Mouse (Mus musculus) mesoderm, embryonic 11.5 days (tissue): ENCODE measurements at regions not wholly inside any gene's neighbourhood (a gene's known extent, or its start where the extent isn't known, plus 50 kb on each side); places are given as distances from the start of the nearest gene placed in this dataset.
"Not testable (repeated sequence)": the region's sequence is repeated elsewhere in the genome, so short reads cannot be mapped to it uniquely, and the experiment has no call there.

Experiments
- DNase-seq: peaks from one replicate; pipeline ENCODE4 v3.0.0-alpha.2; 2012; ENCODE audit warnings: low read depth, low spot score

GRCm38 (mm10) chr9:11441241-11441997 is 536.8 kb upstream of the Cntn5 start:
- peak; percentile 6 for DNase-seq

- no peak for DNase-seq
Observed at GRCm38 (mm10) chr9:11436443-11437167, 532.0 kb upstream of the Cntn5 start.

- DNase-seq, result no peak
Observed at GRCm38 (mm10) chr9:11436014-11436413, 531.4 kb upstream of the Cntn5 start.

DNA sequence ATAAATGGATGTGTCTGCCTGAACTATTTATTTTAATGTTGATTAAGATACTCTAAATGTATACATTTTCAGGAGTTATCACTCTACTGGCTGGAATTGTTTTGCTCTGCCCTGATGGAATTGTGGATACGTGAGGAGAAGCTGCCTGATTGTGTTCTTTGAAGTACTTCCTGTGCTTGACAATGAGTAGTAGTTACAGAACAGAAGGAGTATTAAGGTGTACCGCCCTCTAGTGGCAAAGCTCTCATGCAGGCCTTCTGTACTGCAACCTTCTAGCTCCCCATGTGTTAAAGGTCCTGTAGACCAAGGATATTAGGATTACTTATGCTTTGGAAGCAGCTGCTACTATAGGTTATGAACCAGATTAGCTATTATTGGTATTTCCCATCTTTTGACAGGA is 530.4 kb upstream of the Cntn5 start:
- DNase-seq, result peak; percentile 37

- no peak for DNase-seq
Observed at GRCm38 (mm10) chr9:11426473-11426872, 521.9 kb upstream of the Cntn5 start.

DNA sequence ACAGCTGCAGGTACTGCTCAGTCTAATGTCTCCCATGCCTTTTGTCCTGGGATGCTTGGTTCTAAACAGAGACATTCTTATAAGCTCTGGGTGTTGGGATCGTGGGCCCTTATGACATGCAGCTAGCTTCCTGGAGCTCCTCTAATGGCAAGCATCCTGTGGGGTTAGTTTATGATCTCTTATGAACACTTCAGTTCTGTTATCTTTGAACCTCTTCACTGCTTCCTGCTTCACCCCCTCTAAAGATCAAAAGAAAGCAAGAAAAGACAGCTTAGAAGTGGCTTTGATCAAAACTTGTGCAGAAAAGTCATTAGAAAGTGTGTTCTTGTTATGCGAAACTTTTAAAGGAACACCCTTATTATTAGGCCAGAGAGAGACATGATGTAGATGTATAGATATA is 492.3 kb upstream of the Cntn5 start:
- no peak for DNase-seq

GRCm38 (mm10) chr9:11381648-11382075 is 477.1 kb upstream of the Cntn5 start:
- DNase-seq, result no peak

DNA sequence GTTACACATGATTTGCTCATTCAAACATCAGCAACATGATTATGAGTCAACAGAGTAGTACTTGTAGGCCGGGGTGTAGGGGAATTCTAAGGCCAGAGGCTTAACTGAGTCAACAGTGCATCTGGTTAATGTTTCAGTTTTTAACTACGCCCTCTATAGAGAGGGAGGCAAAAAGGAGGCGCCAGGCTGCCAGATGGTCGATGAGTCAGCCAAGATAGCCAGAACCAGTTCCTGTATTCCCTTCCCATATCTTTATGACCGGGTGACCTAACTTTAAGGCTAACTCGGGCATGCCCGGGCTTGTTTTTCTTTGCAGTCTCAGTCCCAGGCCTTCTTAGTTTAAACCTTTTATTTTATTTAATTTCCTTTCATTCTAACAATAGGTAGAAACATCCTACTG is 476.0 kb upstream of the Cntn5 start:
- no peak for DNase-seq

GRCm38 (mm10) chr9:11378046-11378445 is 473.5 kb upstream of the Cntn5 start:
- no peak for DNase-seq

- DNase-seq, result no peak
Observed at GRCm38 (mm10) chr9:11377586-11377985, 473.0 kb upstream of the Cntn5 start.

GRCm38 (mm10) chr9:11373294-11373903 is 468.8 kb upstream of the Cntn5 start:
- DNase-seq, result no peak

- peak; percentile 0 for DNase-seq
Observed at GRCm38 (mm10) chr9:11368056-11368455, 463.5 kb upstream of the Cntn5 start.

DNA sequence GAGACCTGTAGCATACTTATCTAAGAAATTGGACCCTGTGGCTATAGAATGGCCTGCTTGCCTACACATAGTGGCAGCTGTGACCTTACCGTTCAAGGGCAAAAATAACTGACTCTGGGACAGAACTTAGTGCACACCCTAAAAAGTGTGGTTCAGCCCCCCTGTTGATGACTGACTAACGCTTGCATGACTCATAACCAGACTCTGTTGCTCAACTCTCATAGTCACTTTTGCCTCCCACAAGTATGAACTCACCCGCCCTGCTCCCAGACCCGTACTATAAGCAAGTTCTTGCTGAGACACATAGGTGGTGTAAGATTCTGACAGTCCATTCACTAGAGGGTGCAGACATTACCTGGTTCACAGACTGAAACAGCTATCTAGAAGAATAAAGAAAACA is 424.3 kb upstream of the Cntn5 start:
- DNase-seq, result no peak

- no peak for DNase-seq
Observed at GRCm38 (mm10) chr9:11317221-11317620, 412.6 kb upstream of the Cntn5 start.

DNA sequence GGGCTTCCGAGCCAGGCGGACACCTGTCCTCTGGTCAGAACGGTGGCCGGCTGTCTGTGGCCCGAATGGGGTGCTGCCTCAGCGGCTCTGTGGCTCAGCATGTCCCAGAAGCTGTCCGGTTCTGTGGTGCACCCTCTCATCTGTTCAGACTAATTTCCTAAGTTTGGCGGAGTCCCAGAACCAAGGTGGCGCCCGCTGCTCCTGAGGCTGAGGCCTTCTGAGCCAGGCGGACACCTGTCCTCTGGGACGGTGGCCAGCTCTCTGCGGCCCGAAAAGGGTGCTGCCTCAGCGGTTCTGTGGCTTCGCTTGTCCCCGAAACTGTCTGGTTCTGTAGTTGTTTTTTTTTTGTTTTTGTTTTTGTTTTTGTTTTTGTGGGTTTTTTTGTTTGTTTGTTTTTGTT is 392.5 kb upstream of the Cntn5 start:
- not testable (repeated sequence) for DNase-seq

- DNase-seq, result no peak
Observed at GRCm38 (mm10) chr9:11285135-11285534, 380.6 kb upstream of the Cntn5 start.

- DNase-seq, result no peak
Observed at GRCm38 (mm10) chr9:11284549-11284948, 380.0 kb upstream of the Cntn5 start.

- no peak for DNase-seq
Observed at GRCm38 (mm10) chr9:11279409-11280127, 375.0 kb upstream of the Cntn5 start.

DNA sequence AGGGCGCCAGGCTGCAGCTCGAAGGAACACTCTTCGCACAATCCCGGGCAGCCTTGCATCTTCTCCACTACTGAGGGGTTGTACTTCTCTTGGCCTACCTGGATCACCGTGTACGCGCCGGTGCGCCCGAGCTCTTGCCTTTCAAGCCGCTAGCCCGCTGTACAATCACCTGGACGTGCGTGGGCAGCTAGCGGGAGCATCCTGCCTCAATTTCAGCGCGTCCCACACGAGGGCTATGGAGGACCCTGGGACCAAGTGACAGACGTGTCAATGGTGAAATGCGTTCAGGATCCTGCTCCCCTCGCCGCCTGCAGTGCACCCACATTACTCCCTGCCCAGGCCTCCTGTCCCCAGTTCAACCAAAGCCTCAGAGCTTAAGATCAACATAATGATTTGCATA is 373.2 kb upstream of the Cntn5 start:
- no peak for DNase-seq

- no peak for DNase-seq
Observed at GRCm38 (mm10) chr9:11276966-11277365, 372.4 kb upstream of the Cntn5 start.

DNA sequence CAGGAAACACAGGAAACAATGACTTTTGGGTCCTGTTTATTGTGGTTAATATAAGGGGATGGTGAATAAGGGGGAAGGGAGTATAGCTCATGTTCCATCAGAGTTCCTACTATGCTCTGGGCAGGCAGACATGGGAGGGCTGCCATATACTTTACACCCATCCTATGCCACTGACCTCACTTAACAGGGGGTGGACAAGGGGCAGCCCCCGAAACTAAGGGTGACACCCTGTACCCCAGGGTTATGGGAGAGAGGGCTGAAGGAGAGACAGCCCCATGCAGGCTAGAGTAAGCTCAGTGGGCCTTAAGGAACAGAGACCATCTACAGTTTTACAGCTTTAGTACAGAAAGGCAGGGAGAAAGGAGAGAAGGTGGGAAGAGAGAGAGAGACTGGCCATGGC is 352.3 kb upstream of the Cntn5 start:
- DNase-seq, result no peak

DNA sequence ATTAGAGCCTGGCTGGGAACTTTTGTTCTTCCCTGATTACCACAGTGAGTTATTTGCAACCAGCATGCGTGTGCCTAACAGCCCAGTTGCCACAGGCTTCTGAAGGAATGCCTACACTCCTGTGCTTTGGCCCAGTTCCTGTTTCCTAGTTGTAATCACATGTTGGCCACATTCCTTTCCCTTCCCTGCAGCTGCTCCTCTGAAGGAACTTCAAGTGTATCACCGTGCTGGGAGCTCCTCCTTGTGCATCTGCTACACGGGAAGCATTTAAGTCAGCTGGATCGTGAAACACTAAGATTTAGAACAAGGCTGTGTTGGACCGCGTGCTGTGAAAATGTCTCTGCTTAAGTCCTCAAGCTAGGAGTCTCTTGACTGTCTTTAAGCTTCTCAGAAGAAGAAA is 302.3 kb upstream of the Cntn5 start:
- peak; percentile 8 for DNase-seq
